Mouse (Mus musculus): ENCODE measurements around the gene Mpz. TPM values are rescaled to one million over a fixed set of nuclear protein-coding genes. Genes with fewer than 3 reads are reported as not detected.

The Mpz gene
- 2.3 and 2.9 TPM in 2 replicates for polyA plus RNA-seq (2012; rRNA removed)

DNA sequence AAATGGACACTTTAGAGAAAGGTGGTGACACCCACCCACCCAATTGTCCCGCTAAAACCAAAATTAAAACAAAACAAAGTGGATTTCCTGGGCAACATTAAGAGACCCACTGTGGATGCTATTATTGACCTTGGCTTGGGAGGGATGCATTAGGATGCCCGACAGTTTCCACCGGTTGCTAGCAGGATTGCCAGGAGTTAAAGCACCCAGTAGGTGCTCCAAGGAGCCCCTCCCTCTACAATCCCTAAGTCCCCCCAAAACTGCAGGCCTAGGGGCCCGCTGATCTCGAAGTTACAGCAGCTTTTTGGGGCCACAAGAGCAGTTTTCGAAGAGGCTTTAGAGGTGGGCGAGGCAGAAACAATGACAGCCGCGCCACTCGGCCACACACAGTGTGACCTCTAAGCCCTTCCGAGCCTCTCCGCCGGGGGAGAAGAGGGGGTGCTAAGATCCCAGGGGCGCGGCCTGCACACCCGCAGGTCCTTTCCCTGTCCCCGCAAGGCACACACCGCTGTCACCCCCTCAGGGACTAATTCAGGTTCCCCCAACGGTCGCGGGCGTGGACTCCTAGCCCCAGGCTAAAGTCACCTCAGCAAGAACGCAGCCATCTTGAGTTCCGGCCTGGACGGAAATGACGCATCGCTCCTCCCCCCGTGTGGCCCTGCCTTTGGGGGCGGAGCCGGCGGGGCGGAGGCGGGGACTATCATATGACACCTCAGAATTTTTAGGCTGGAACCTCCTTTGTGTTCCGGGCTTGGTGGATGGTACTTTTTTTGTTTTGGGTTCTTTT is at the start of gene Mpz, which contains the start of gene Sdhc:
Gene Mpz, plus strand, starts transcription at position 738 of the 787 bp plus-strand sequence.
Gene Sdhc, minus strand, starts transcription at position 630 of the 787 bp plus-strand sequence.
- DNase-seq (ENCODE audit: low read depth): peak; percentile 54

DNA sequence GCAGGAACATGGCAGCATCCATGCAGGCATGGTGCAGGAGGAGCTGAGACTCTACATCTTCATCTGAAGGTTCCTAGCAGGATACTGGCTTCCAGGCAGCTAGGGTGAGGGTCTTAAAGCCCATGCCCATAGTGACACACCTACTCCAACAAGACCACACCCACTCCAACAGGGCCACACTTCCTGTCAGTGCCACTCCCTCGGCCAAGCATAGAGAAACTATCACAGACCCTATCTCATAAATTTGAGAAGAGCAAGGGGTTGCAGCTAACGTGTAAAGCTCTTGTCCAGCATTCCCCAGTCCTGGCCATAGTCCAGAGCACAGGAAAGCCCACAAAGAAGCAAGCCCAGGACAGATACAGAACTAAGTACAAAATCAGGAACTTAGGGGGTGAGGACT is 49.5 kb upstream of the Mpz start:
- no peak for DNase-seq (ENCODE audit: low read depth)

DNA sequence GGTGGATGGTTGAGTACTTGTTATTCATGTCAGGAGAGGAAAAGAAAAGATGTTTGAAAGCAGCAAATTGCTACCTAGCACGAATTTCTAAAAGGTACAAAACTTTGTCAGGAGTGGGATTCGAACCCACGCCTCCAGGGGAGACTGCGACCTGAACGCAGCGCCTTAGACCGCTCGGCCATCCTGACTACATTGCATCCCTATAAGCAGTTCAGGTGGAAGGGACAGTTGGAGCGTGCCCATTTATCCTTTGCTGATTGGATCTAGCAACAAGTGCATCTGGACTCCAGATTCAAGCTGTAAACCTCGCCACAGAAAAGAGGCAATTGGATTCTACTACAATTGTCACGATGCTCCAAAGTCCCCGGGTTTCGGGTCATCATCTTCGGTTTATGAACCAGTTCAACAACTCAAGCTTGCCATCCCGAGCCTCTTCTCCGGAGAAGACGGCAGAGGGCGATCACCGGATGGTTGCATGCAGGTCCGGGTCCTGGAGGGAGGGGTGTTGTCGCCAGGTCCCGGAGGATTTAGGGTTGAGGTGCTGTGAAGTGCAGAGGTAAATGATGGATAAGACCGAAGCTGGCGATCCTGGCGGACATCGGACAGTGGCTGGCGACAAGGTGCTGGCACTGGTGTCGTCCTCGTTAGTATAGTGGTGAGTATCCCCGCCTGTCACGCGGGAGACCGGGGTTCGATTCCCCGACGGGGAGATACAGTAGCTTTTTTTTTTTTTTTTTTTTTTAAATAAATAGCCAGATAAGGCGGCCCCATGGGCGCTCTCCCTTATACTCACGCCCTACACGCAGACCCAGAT is 48.6 kb upstream of the Mpz start:
- DNase-seq (ENCODE audit: low read depth): no peak

DNA sequence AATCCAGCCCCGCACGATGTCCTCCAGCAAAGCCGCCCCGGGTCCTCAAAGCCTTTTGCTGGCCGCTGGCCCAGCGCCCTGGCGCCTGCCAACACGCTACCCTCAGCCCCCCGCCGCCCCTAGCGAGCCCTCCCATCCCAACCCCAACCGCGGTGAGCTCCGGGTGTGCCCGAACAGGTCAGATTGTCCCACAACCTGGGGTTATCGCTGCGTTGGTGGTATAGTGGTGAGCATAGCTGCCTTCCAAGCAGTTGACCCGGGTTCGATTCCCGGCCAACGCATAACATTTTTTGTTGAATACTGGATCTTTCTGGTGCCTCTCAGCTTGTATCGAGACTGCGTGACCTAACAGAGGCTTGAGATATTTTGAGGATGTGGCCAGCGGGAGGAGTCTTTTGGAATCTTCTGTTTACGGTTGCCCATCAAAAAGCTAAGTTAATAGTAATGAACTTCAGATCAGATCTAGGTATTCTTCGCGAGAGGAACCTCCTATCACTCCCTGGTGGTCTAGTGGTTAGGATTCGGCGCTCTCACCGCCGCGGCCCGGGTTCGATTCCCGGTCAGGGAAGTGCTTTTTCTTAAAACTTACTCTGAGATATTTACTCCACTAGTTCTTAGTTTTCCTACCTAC is 47.8 kb upstream of the Mpz start:
- DNase-seq (ENCODE audit: low read depth): no peak

DNA sequence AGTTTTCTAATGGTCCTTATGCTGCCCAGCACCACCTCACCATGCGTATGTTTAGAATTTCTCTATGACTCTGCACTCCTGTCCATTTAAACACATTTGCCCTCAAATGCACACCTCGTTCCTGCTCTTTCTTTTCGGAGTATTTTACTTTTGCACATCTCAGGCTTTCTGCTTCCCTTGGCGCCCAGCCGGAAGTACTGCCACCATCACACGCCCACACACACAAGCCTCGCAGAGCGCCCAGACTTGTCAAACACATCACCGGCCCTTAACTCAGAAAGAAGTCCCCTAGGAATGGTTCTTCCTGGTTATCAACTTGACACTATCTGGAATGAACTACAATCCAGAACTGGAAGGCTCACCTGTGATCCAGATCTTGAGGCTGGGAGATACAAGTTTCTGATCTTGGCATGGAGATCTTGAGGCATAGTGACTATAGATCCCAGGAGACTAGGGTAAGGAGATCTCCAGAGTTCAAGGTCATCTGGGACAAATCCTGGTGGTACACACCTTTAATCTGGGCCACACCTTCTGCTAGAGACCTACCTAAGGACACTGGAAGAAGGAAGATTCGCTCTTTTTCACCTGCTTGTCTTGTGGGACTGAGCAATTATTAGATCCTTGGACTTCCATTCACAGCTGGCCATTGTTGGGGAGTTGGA is 47.2 kb upstream of the Mpz start:
- no peak for DNase-seq (ENCODE audit: low read depth)

DNA sequence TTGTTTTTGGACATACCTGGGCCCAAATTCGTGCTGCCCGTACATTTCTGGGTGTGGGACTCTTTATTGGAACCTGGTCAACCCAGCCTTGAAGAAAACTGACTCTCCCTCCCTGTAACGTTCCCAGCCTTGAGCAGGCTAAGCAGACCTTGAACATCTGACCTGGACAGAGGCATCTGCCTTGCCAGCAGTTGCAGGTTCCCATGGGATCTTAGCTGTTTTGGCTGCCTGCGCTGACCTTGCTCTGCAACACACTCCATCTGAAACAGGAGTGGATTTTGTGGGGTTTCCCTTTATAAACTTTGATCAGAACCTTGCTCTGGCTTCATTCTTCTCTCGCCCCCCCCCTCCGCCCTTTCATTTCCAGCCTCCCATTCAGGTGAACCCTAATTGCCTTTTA is 45.3 kb upstream of the Mpz start:
- DNase-seq (ENCODE audit: low read depth): no peak

DNA sequence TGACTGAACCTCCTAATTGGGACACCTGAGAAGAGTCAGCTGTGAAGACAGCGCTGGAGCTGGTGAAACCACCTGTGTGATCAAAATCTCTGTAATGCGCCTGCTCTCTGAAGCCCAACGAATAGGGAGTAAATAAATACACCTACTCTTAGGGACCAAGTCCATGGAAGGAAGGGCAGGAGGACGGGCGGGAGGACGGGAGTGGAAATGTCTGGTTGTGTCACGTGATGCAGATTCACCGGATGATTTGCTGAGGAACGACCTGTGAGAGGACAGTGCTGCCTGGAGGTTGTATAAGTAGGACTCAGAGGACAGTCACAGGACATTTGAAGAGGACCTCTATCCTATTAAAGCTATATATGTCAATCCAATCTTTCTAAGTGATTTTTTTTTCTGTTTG is 40.9 kb upstream of the Mpz start:
- DNase-seq (ENCODE audit: low read depth): no peak

DNA sequence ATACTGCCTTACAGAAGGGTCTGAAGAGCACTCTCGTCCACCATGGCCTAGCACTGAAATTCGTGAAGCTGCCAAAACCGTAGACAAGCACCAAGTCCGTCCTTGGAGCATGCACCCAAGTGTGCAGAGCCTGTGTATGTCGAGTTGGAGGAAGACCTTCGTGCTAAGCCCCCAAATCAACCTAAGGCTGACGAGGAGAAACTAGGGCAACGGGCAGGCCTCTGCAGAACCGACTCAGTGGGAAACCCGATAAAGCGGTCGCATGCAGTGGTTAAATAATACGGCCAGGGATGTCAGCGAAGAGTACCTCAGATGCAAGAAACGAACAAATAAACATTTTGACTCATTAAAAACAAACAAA is 39.9 kb upstream of the Mpz start:
- no peak for DNase-seq (ENCODE audit: low read depth)

DNA sequence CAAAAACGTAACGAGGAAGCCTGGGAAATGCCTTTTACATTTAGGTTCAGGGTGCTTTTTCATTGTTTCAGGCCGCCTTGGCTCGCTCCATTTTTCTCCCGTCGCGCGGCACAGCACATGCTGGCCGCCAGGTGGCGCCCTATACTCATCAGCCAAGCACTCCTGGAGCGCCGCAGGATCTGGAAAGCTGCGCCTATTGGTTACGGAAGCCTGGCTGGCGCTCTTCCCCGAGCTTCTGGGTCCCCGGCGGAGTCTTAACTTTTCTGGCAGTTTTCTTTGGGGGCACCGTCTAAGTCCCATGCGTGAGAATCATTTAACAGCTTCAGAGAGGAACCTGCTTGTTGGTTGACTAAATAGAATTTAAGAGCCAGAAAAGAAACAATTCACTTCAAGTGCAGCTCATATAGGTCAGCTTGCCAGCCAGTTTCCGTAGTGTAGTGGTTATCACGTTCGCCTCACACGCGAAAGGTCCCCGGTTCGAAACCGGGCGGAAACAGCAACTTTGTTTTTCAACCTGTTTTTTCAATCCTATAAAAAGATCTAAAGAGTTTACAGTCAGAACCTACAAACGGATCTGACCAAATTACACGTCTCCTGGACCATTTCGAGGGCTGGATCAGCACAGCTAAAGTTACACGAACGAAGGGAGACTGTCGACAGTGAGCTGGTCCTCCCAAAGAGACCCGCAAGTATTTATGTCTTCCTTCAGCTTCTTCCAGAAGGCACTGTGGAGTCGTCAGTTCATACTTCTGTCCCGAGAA is 39.3 kb upstream of the Mpz start:
- DNase-seq (ENCODE audit: low read depth): no peak

DNA sequence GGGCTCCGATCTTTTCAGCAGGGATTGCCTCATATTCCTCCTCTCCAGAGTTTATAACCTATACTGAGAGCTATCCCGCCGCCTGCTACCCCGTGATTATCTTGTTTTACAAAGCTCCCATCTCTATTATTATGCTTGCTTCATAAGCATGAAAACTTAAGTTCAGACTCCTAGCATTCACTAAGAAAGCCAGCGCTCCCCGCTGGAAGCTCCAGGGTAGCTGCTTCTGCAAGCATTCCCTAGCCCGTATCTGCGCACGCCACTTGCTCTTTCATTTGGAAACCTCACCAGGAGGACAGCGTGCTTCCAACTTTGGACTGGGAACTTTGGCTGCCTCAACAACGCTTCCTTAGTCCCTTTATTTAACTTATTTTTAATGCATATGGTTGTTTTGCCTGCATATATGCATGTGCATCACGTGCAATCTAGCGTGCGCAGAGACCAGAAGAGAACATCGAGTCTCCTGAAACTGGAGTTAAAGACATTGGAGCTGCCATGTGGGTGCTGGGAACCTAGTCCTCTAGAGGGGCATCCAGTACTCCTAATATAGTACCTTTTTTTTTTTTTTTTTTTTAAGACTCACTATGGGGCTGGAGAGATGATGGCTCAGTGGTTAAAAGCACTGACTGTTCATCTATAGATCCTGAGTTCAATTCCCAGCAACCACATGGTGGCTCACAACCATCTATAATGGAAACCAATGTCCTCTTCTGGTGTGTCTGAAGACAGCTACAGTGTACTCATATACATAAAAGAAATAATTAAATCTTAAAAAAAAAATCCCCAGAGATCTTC is 38.5 kb upstream of the Mpz start:
- DNase-seq (ENCODE audit: low read depth): no peak

DNA sequence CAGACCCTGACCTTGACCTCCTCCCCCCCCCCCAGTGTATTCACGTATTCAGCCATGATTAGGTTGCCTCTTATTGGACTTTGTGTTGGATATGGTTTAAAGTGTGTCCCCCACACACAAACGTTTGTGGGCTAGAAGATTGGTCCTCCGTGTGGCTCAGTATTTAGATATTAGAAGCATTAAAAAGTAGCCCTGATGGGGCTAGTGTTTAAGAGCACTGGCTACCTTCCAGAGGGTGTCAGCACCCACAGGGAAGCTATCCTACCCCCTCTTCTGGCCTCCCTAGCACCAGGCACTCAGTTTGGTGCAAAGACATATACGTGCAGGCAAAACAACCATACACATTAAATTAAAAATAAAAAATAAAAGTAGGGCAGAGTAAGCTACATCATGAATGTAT is 37.5 kb upstream of the Mpz start:
- no peak for DNase-seq (ENCODE audit: low read depth)

DNA sequence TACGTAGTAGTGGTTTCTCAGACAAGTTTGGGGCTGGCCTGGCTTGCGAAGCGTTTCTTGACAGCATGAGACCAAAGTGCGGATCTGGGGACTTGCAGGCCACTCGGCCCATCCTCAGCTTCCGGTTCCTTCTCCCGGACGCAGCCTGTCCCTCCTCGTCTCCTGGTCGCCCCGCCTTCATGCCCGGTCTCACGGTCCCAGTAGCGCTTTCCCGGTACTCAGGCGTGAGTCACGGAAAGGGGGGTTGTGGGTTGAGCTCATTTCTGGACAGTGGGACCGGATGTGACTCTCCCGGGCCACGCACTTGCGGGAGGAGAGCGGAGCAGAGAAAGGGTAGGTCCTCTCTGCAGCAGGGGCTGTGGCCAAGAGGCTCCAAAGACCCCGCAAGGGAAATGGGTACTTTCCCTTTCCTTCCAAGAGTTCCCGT is 36.6 kb upstream of the Mpz start, which contains the start of gene Cfap126:
Gene Cfap126, plus strand, starts transcription at position 46 of the 427 bp plus-strand sequence.
- no peak for DNase-seq (ENCODE audit: low read depth)

DNA sequence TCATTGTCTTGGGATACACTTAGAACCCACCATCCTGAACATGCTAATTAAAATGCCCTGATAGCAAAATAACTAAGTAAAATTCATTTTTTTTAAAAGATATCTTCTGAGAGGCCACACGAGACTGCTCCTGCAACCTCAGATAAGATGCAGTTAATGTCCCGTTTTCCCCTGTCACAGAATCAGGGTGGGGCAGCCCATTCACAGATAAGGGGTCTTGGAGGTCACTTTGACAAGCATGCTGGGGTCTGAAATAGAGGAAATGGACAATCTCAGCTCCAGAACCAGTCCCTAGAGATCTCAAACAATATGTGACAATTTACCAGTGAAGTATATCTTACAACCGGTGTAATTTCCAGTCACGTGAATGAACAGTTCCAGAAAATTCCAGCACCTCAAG is 34.2 kb upstream of the Mpz start:
- DNase-seq (ENCODE audit: low read depth): no peak

DNA sequence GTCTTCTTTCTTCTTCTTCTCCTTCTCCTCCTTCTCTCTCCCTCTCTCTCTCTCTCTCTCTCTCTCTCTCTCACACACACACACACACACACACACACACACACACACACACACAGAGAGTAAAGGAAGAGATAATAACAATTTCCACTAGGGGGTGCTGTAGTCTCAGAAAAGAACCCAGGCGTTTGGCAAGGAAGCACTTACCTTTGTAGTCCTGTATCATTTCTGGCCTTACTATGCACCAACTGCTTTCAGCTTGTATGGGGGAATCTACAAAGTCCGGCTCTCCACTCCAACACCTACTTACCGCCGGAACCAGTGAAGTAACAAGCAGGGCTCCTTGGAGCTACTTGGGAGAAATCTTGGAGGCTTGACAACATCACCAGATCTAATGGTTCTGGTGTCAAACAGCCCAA is 32.2 kb upstream of the Mpz start:
- no peak for DNase-seq (ENCODE audit: low read depth)

DNA sequence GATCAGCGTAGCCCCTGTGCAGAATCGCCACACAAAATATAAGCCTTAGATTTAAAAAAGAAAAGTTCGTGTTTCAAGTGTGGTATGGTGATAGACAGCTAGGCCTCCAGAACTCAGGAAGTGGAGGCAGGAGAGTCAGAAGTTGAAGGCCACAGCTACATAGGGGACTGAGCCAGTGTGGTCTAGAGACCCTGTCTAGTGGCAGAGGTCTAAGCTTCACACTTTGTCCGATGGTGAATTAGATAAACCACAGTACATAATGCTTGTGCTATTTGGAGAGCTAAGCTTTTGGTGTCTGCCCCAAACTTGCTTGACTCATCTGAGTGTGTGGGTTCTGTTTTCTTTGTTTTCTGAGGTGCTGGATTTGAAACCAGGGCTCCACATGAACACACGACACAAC is 31.5 kb upstream of the Mpz start:
- no peak for DNase-seq (ENCODE audit: low read depth)

DNA sequence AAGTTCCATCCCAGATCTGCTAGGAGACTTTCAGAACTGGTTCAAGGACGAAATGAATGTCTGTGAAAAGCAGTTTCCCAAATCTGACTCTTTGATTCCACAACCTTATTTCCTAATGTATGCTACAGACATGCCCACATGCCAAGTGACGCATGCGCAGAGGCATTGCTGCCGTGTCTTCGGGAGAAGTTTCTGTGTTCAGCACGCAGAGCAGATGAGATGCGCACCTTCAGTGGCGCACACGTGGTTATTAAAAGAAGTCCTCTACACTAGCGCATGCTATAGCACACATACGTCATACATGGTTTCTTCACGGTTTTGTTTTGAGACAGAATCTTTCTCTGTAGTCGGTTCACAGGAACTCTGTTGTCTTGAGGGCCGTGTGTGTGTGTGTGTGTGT is 31.1 kb upstream of the Mpz start:
- no peak for DNase-seq (ENCODE audit: low read depth)

DNA sequence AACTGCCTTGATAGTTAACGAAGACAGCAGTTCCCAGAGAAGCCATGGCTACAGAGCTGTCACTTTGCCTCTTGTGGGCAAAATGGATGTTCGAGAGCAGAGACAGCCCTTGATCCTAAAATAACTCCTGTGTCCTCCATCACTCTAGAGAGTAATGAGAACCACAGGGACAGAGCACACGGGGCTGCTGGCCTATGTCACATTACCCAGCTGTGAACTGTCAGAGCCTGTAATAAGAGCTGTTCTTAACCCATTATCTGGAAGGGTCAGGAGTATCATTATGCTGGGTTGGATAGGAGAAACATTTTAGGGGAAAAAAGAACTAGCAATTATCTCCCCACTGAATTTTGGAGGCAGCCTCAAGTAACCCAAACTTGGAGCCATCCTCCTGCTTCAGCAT is 29.6 kb upstream of the Mpz start:
- DNase-seq (ENCODE audit: low read depth): no peak

DNA sequence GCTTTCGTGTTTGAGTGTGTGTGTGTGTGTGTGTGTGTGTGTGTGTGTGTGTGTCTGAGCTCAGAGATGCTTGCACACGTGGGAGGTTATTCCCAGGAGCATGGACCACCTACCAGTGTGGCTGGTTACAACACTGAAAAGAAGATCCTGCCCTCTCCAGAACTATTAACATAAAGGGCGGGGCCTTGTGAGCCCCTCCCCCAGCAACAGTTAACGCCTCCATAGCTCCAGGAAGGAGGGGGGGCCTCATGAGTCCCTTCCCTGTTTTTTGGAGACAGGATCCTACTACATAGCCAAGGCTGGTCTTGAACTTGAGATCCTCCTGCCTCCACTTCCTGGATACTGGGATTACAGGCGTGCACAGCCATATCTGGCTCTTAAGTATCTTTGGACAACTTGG is 28.7 kb upstream of the Mpz start:
- no peak for DNase-seq (ENCODE audit: low read depth)

DNA sequence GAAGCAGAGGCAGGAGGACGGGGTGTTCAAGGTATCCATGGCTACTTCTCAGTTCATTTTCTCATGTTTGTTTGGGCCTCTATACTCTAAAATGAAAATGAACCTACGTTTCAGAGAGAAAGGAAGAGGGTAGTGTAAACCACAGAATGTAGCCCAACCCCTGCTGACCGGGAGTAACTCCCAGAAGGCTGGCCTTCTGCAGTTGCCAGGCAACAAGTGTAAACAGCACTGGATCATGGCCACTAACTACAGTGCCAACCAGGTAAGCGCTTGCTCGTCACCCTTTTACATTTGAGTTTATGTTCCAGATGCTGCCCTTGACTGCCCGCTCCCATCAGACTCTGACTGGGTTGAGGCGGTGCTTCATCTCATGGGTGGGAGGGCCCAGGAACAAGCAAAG is 27.6 kb upstream of the Mpz start:
- no peak for DNase-seq (ENCODE audit: low read depth)

DNA sequence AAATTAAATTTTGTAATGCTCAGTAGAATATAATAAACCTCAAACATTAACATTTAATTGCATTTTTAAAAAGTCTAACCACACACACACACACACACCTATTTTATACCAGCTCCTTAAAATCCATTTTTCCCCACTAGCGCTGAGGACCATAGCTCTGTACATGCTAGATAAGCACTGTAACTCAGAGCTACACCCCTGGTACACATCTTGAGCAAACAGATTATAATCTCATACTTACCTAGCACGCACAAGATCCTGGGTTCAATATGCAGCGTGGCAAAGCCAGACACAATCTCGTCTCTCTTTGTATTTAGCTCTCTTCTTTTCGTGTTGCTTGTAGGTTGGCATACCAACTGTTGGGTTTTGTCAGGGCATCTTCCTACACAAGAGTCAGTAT is 26.1 kb upstream of the Mpz start:
- DNase-seq (ENCODE audit: low read depth): no peak

DNA sequence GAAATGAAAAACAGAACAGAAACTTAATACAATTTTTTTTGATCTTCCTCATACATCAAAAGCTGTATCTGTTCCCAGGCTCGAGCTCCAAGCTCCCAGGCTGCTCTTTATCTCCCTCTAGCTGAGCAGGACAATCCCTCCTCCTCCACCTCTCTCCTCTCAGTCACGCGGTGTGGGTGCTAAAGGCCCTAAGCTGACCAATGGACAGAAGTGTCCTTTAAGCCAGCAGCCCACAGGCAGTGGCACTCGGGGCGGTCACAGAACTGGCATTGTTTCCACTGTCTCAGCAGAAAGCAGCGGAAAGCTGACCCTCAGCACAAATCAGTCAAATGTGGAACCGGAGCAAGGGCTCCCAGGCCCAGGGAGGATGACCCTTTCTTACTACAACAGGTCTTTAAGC is 21.3 kb upstream of the Mpz start:
- DNase-seq (ENCODE audit: low read depth): no peak

Data from gonadal fat pad, adult 2 months (tissue).